In the genomic region with DNA sequence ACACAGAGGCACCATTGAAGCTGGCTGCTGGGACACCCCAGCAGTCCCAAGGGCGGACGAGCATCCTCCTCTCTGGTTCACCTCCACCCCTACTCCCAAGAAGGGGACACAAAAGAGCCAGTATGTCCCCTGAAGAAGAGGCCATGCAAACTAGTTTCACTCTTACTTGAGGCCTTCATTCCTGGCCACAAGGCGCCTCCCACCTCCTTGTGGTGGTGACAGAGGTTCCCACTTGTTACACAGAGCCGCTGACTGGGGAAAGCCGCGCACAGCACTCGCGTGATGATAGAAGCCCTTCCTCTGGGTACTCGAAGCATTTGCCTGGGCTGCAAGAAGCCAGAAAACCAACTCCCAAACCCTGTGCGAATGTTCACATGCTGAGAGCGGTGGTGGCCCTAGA, we compare ENCODE assay signal across 10 mouse cellular contexts. TPM values are rescaled to one million over a fixed set of nuclear protein-coding genes. Genes with fewer than 3 reads are reported as not detected.
DNase-seq lines count a peak whose midpoint lies in the region; ATAC-seq and TF ChIP-seq lines count a peak whose summit lies in the region.
"Had no signal": no experiment of that assay in that cellular context is flagged by ENCODE, and none has a peak within 500 bp of the region (broad histone marks: within the 10 kb centered on the region; RNA-seq: fewer than 3 reads in every experiment).

No protein-coding gene starts in this region.

- H3K9me3 ChIP-seq in heart, embryonic 12.5 days (replicated peaks): no peaks in the 10 kb centered on the region
- H3K9me3 ChIP-seq in lung, embryonic 15.5 days: no peaks in the 10 kb centered on the region
- no peaks in the 10 kb centered on the region for H3K9me3 ChIP-seq in embryonic facial prominence, embryonic 14.5 days (ENCODE audit: control insufficient read depth, low read length)
- H3K9me3 ChIP-seq: hindbrain, embryonic 15.5 days; liver, embryonic 15.5 days had no signal

- no peaks in the 10 kb centered on the region for H3K36me3 ChIP-seq in heart, embryonic 12.5 days
- H3K36me3 ChIP-seq in lung, embryonic 15.5 days: no peaks in the 10 kb centered on the region
- H3K36me3 ChIP-seq in embryonic facial prominence, embryonic 14.5 days (ENCODE audit: control insufficient read depth, insufficient read depth, low read length): no peaks in the 10 kb centered on the region
- H3K36me3 ChIP-seq in small intestine, adult 2 months (ENCODE audit: control insufficient read depth, insufficient read depth, low read length): no peaks in the 10 kb centered on the region
- H3K36me3 ChIP-seq: hindbrain, embryonic 15.5 days; liver, embryonic 15.5 days had no signal

- H3K4me2 ChIP-seq in heart, embryonic 12.5 days: peak overlapping the region; percentile 60
- H3K4me2 ChIP-seq in lung, embryonic 15.5 days: peak overlapping the region; percentile 20; the same call in 1 of the 2 replicates
- peak overlapping the region; percentile 2; the same call in 1 of the 2 replicates for H3K4me2 ChIP-seq in embryonic facial prominence, embryonic 14.5 days (ENCODE audit: low read depth, low read length)
- H3K4me2 ChIP-seq: liver, embryonic 15.5 days had no signal

- H3K4me1 ChIP-seq in heart, embryonic 12.5 days (replicated peaks): peaks cover 99% of the 10 kb centered on the region
- peaks cover 98% of the 10 kb centered on the region for H3K4me1 ChIP-seq in lung, embryonic 15.5 days
- peaks cover 97% of the 10 kb centered on the region for H3K4me1 ChIP-seq in embryonic facial prominence, embryonic 14.5 days (ENCODE audit: control insufficient read depth, insufficient read depth, low read length)
- peaks cover 6% of the 10 kb centered on the region for H3K4me1 ChIP-seq in small intestine, adult 2 months (ENCODE audit: control insufficient read depth, insufficient read depth, insufficient read length, low read length)

- peak overlapping the region; percentile 55 for H3K9ac ChIP-seq in heart, embryonic 12.5 days
- H3K9ac ChIP-seq in lung, embryonic 15.5 days: no peak overlapping the region
- H3K9ac ChIP-seq in embryonic facial prominence, embryonic 14.5 days (ENCODE audit: low read depth, low read length): 0 out of 2 replicates have a peak overlapping the region, but pooled peaks have one; percentile 40
- H3K9ac ChIP-seq: hindbrain, embryonic 15.5 days; liver, embryonic 15.5 days had no signal

- ATAC-seq in heart, embryonic 12.5 days (ENCODE audit: insufficient number of reproducible peaks, low FRiP score): no peak
- no peak for ATAC-seq in lung, embryonic 15.5 days (ENCODE audit: borderline replicate concordance, extremely low read depth, low FRiP score, low TSS enrichment)
- no peak for ATAC-seq in embryonic facial prominence, embryonic 14.5 days (ENCODE audit: low read depth)

- no peaks in the 10 kb centered on the region for H3K27me3 ChIP-seq in heart, embryonic 12.5 days (replicated peaks)
- no peaks in the 10 kb centered on the region for H3K27me3 ChIP-seq in lung, embryonic 15.5 days
- H3K27me3 ChIP-seq in embryonic facial prominence, embryonic 14.5 days (replicated peaks; ENCODE audit: control insufficient read depth, insufficient read depth, low read length): no peaks in the 10 kb centered on the region
- no peaks in the 10 kb centered on the region for H3K27me3 ChIP-seq in small intestine, adult 2 months (ENCODE audit: control insufficient read depth, insufficient read depth, low read length)
- H3K27me3 ChIP-seq: hindbrain, embryonic 15.5 days had no signal

- TF ChIP-seq CTCF in small intestine, adult 2 months (IDR thresholded peaks at IDR 0.05; ENCODE audit: extremely low read depth, insufficient read length, insufficient replicate concordance, low read depth, low read length): no peak

- WGBS in heart, embryonic 12.5 days: 38% methylated on average over 11 of the region's 11 CpGs
- WGBS in lung, embryonic 15.5 days: 49% methylated on average over 11 of the region's 11 CpGs
- 70% methylated on average over 11 of the region's 11 CpGs for WGBS in embryonic facial prominence, embryonic 14.5 days
- 78% methylated on average over 11 of the region's 11 CpGs for WGBS in small intestine, adult 2 months

- H3K4me3 ChIP-seq in heart, embryonic 12.5 days: no peak overlapping the region
- H3K4me3 ChIP-seq in lung, embryonic 15.5 days: no peak overlapping the region
- H3K4me3 ChIP-seq in embryonic facial prominence, embryonic 14.5 days (ENCODE audit: low read depth, low read length): no peak overlapping the region; the same call in 1 of the 2 replicates
- H3K4me3 ChIP-seq in small intestine, adult 2 months (ENCODE audit: low read depth, low read length): no peak overlapping the region
- H3K4me3 ChIP-seq: hindbrain, embryonic 15.5 days; liver, embryonic 15.5 days had no signal

- intact Hi-C loops in gastrocnemius, postnatal 36 days (cut with DNase I): no loop called here

- TF ChIP-seq POLR2A in small intestine, adult 2 months (IDR thresholded peaks at IDR 0.05; ENCODE audit: low read depth, low read length): no peak

- H3K27ac ChIP-seq in heart, embryonic 12.5 days (ENCODE audit: poor library complexity, severe bottlenecking): peak overlapping the region; percentile 93
- H3K27ac ChIP-seq in lung, embryonic 15.5 days: peak overlapping the region; percentile 62
- peak overlapping the region; percentile 72 for H3K27ac ChIP-seq in embryonic facial prominence, embryonic 14.5 days (replicated peaks; ENCODE audit: low read depth, low read length)
- H3K27ac ChIP-seq in small intestine, adult 2 months (ENCODE audit: insufficient read depth, low read depth, low read length): peak overlapping the region; percentile 23; the same call in 1 of the 2 replicates
- H3K27ac ChIP-seq: liver, embryonic 15.5 days had no signal

- DNase-seq in heart, adult 11 months: no peak
- no peak for DNase-seq in lung, postnatal 10 days
- peak; percentile 42 for DNase-seq in embryonic facial prominence, embryonic 14.5 days (ENCODE audit: low spot score)
- DNase-seq in retina, embryonic 14.5 days (ENCODE audit: low spot score): no peak
- DNase-seq in gastrocnemius, postnatal 36 days: no peak

RNA-seq across cellular contexts. Expression of a gene that starts 7.0 kb away (rescaled TPM):
- 68.5 and 71.4 TPM in 2 replicates for polyA plus RNA-seq in heart, embryonic 12.5 days (2016; fragmentation: Nextera tagmentation; extraction: Ambion mirVana)
- polyA plus RNA-seq in lung, embryonic 15.5 days (2015; fragmentation: Nextera tagmentation; extraction: Ambion mirVana): 134 and 142 TPM in 2 replicates
- 68.0 and 90.7 TPM in 2 replicates for polyA plus RNA-seq in embryonic facial prominence, embryonic 14.5 days (2014; fragmentation: Nextera tagmentation; extraction: Ambion mirVana)
- 6.6 and 6.8 TPM in 2 replicates for polyA plus RNA-seq in small intestine, adult 2 months (2012; rRNA removed)
- total RNA-seq in gastrocnemius, postnatal 36 days (2021): under 1 TPM; 0.79 to 0.94 TPM

RNA-seq across cellular contexts. Expression of a gene that starts 23.6 kb away (rescaled TPM):
- polyA plus RNA-seq in heart, embryonic 12.5 days (2016; fragmentation: Nextera tagmentation; extraction: Ambion mirVana): 19.9 and 21.1 TPM in 2 replicates
- polyA plus RNA-seq in lung, embryonic 15.5 days (2015; fragmentation: Nextera tagmentation; extraction: Ambion mirVana): 24.9 and 25.8 TPM in 2 replicates
- 15.8 and 20.3 TPM in 2 replicates for polyA plus RNA-seq in embryonic facial prominence, embryonic 14.5 days (2014; fragmentation: Nextera tagmentation; extraction: Ambion mirVana)
- 103 and 213 TPM in 2 replicates for polyA plus RNA-seq in small intestine, adult 2 months (2012; rRNA removed)
- 10 to 100 TPM; 11.7 to 11.8 TPM for total RNA-seq in gastrocnemius, postnatal 36 days (2021)

RNA-seq across cellular contexts. Expression of a gene that starts 23.8 kb away (rescaled TPM):
- polyA plus RNA-seq in heart, embryonic 12.5 days (2016; fragmentation: Nextera tagmentation; extraction: Ambion mirVana): 90.9 and 99.0 TPM in 2 replicates
- 106 TPM in 2 replicates for polyA plus RNA-seq in lung, embryonic 15.5 days (2015; fragmentation: Nextera tagmentation; extraction: Ambion mirVana)
- polyA plus RNA-seq in embryonic facial prominence, embryonic 14.5 days (2014; fragmentation: Nextera tagmentation; extraction: Ambion mirVana): 91.8 and 100 TPM in 2 replicates
- 47.6 and 82.8 TPM in 2 replicates for polyA plus RNA-seq in small intestine, adult 2 months (2012; rRNA removed)
- 100 to 1,000 TPM in 1 of 2 experiments, 10 to 100 TPM in 1; 99.4 to 102 TPM for total RNA-seq in gastrocnemius, postnatal 36 days (2021)

RNA-seq across cellular contexts. Expression of a gene that starts 27.9 kb away (rescaled TPM):
- polyA plus RNA-seq in heart, embryonic 12.5 days (2016; fragmentation: Nextera tagmentation; extraction: Ambion mirVana): 48.1 and 53.1 TPM in 2 replicates
- polyA plus RNA-seq in lung, embryonic 15.5 days (2015; fragmentation: Nextera tagmentation; extraction: Ambion mirVana): 48.2 and 49.5 TPM in 2 replicates
- polyA plus RNA-seq in embryonic facial prominence, embryonic 14.5 days (2014; fragmentation: Nextera tagmentation; extraction: Ambion mirVana): 48.5 and 50.1 TPM in 2 replicates
- 7.6 and 12.1 TPM in 2 replicates for polyA plus RNA-seq in small intestine, adult 2 months (2012; rRNA removed)
- 1 to 10 TPM; 5.8 to 5.9 TPM for total RNA-seq in gastrocnemius, postnatal 36 days (2021)

RNA-seq across cellular contexts. Expression of a gene that starts 51.9 kb away (rescaled TPM):
- polyA plus RNA-seq in heart, embryonic 12.5 days (2016; fragmentation: Nextera tagmentation; extraction: Ambion mirVana): 36.5 and 38.9 TPM in 2 replicates
- polyA plus RNA-seq in lung, embryonic 15.5 days (2015; fragmentation: Nextera tagmentation; extraction: Ambion mirVana): 55.1 and 56.2 TPM in 2 replicates
- polyA plus RNA-seq in embryonic facial prominence, embryonic 14.5 days (2014; fragmentation: Nextera tagmentation; extraction: Ambion mirVana): 34.5 and 41.9 TPM in 2 replicates
- polyA plus RNA-seq in small intestine, adult 2 months (2012; rRNA removed): 30.8 and 47.4 TPM in 2 replicates
- total RNA-seq in gastrocnemius, postnatal 36 days (2021): 1 to 10 TPM; 7.5 to 9.9 TPM

Comparison
In these comparisons a context has a peak if more than half of its experiments do, and no peak if none do; other contexts are left out.
1. H3K27ac ChIP-seq: peak in every context shown above with its lines; median percentile 93 in heart, embryonic 12.5 days; 72 in embryonic facial prominence, embryonic 14.5 days; 62 in lung, embryonic 15.5 days; 23 in small intestine, adult 2 months.
2. H3K4me2 ChIP-seq: peak in every context shown above with its lines; median percentile 60 in heart, embryonic 12.5 days; 20 in lung, embryonic 15.5 days; 2 in embryonic facial prominence, embryonic 14.5 days.